Mouse (Mus musculus): ENCODE results near the gene Adam10. TPM values are rescaled to one million over a fixed set of nuclear protein-coding genes. Genes with fewer than 3 reads are reported as not detected.
A peak's percentile ranks its signal among the peaks of the same experiment; 100 is the strongest.

Gene Adam10
- total and polyA plus RNA-seq, 3 experiments = 9.5 to 39.2 (median 37.0) TPM

DNA sequence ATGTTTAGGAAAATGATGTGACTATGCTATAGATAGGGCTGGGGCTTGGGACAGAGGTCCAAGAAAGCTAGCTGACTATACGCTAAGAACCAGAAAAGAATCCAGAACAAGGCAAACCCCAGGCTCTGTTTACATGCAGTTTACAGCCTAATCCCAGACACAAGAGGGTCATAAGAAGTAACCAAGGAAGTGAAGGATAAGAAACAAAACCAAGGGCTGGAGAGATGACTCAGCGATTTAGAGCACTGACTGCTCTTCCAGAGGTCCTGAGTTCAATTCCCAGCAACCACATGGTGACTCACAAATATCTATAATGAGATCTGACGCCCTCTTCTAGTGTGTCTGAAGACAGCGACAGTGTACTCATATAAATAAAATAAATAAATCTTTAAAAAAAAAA is 3.7 kb upstream of the Adam10 start:
- intact Hi-C loops (cut with DNase I) = loop anchor here (5.0 kb wide), 1 partner anchor 57 kb away; no protein-coding TSS in a partner anchor
- no peak for DNase-seq
- H3K79me2 ChIP-seq (replicated peaks; ENCODE audit: control insufficient read depth, insufficient read depth, low read length) = no peaks in the 10 kb centered on the region
- no peak overlapping the region for H3K9ac ChIP-seq (ENCODE audit: low read depth, low read length)
- H3K4me3 ChIP-seq = no peak overlapping the region
- no peaks in the 10 kb centered on the region for H3K27me3 ChIP-seq (ENCODE audit: control insufficient read depth, insufficient read depth, low read length)
- no peaks in the 10 kb centered on the region; the same call in 1 of the 2 replicates for H3K4me1 ChIP-seq (ENCODE audit: control insufficient read depth, insufficient read depth, low read length)
- WGBS = 76% methylated on average over 4 of the region's 4 CpGs
- no peaks in the 10 kb centered on the region for H3K36me3 ChIP-seq (ENCODE audit: control insufficient read depth, insufficient read depth, low read length)
- TF ChIP-seq CTCF (IDR thresholded peaks at IDR 0.05) (no peak), EP300 (IDR thresholded peaks at IDR 0.05; ENCODE audit: insufficient read depth, low read depth, low read length) (no peak), POLR2A (IDR thresholded peaks at IDR 0.05; ENCODE audit: insufficient read depth, low read depth, low read length) (no peak)
- no peak overlapping the region for H3K27ac ChIP-seq

DNA sequence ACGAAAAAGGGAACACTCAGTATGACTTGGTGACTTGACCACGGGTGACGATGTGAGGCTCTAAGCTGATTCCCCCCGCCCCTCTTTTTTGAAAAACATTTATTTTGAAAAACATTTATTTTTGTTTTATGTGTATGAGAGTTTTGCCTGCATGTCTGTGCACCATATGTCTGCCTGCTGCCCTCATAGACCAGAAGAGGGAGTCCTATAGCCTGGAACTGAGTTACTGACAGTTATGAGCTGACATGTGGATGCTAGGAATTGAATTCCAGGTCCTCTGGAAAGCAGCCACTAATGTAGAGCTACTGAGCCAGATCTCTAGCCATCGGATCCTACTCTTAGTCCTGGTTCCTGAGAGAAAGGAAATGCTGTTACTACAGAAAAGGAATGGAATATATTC is 2.8 kb upstream of the Adam10 start:
- WGBS = 88% methylated on average over 5 of the region's 5 CpGs
- no peak overlapping the region for H3K27ac ChIP-seq
- no peak for DNase-seq
- H3K9ac ChIP-seq (ENCODE audit: low read depth, low read length) = no peak overlapping the region
- no peaks in the 10 kb centered on the region; the same call in 1 of the 2 replicates for H3K4me1 ChIP-seq (ENCODE audit: control insufficient read depth, insufficient read depth, low read length)
- H3K27me3 ChIP-seq (ENCODE audit: control insufficient read depth, insufficient read depth, low read length) = no peaks in the 10 kb centered on the region
- intact Hi-C loops (cut with DNase I) = loop anchor here (5.0 kb wide), 1 partner anchor 56 kb away; no protein-coding TSS in a partner anchor
- H3K79me2 ChIP-seq (replicated peaks; ENCODE audit: control insufficient read depth, insufficient read depth, low read length) = no peaks in the 10 kb centered on the region
- no peaks in the 10 kb centered on the region for H3K36me3 ChIP-seq (ENCODE audit: control insufficient read depth, insufficient read depth, low read length)
- H3K4me3 ChIP-seq = no peak overlapping the region
- TF ChIP-seq EP300 (IDR thresholded peaks at IDR 0.05; ENCODE audit: insufficient read depth, low read depth, low read length) (no peak), CTCF (IDR thresholded peaks at IDR 0.05) (no peak), POLR2A (IDR thresholded peaks at IDR 0.05; ENCODE audit: insufficient read depth, low read depth, low read length) (no peak)

DNA sequence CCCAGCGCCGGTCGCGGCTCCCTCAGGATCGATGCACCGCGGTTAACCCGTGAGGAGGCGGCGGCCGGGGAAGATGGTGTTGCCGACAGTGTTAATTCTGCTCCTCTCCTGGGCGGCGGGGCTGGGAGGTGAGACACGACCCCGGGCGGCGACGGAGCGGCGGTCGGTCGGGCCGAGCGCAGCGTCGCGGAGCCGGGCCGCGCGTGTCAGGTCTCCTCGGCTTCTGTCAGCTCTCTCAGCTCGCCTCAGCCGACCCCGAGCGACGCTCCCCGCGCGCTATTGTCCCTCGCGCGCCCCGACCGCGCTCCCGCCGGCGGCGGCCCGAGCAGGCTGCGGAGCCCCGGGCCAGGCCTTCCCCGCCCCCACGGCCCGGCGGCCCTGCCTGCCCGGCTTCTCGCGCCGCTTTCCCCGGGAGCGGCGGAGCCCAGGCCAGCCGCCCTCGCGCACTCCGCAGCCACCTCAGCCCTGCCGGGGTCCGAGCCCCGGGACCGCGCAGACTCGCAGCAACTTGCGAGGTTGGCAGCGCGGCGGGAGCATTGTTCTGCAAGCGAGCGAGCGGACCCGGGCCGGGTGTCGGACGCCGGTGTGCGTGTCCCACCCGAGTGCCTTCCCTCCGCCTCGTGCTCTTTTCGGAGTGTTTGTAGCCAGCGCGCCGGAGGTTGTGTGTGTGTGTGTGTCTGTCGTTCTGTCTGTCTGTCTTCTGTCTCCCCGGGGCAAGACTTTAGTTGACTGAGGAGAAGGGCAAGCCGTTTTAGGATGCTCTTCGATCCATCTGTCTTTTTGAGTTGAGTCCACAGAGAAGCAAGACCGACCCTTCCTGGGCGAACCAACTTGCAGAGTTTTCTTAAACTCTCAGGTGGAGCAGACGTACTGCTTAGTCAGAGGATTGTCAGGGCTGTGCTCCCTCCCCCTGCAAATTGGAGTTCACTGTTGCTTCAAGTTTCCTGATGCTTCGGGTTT is 615 bp downstream of the Adam10 start:
- intact Hi-C loops (cut with DNase I) = loop anchor here (5.0 kb wide), 1 partner anchor 53 kb away; no protein-coding TSS in a partner anchor
- Histone ChIP-seq H3K9ac (ENCODE audit: low read depth, low read length) (peak overlapping the region; percentile 95), H3K27ac (peak overlapping the region; percentile 88), H3K4me1 (ENCODE audit: control insufficient read depth, insufficient read depth, low read length) (peaks cover 8% of the 10 kb centered on the region), H3K27me3 (ENCODE audit: control insufficient read depth, insufficient read depth, low read length) (no peaks in the 10 kb centered on the region), H3K4me3 (peak overlapping the region; percentile 82), H3K79me2 (replicated peaks; ENCODE audit: control insufficient read depth, insufficient read depth, low read length) (peaks cover 4% of the 10 kb centered on the region; the same call in 1 of the 2 replicates), H3K36me3 (ENCODE audit: control insufficient read depth, insufficient read depth, low read length) (peaks cover 12% of the 10 kb centered on the region)
- DNase-seq = peak; percentile 78 to 80
- under 1% methylated on average over 78 of the region's 103 CpGs for WGBS
- TF ChIP-seq CTCF (IDR thresholded peaks at IDR 0.05) = no peak
- no peak for TF ChIP-seq POLR2A (IDR thresholded peaks at IDR 0.05; ENCODE audit: insufficient read depth, low read depth, low read length)
- no peak for TF ChIP-seq EP300 (IDR thresholded peaks at IDR 0.05; ENCODE audit: insufficient read depth, low read depth, low read length)

DNA sequence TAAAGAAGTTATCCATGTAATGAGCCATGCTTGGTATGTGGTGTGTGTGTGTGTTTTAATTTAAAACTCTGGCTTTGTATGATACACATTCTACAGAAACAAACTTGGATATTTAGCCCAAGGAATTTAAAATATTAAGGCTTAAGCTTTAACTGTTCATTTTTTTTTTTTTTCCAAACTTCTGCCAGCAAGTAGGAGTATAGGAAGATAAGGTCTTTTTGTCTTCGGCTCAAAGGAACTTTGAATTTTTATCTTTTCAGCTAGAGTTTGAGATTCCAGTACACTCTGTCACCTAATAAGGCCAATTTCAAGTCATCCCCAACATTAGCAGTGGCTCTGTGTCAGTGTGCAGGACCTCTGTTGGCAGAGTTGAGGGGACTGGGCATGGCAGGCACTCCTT is 3.4 kb downstream of the Adam10 start:
- Histone ChIP-seq H3K27me3 (ENCODE audit: control insufficient read depth, insufficient read depth, low read length) (no peaks in the 10 kb centered on the region), H3K9ac (ENCODE audit: low read depth, low read length) (no peak overlapping the region), H3K79me2 (replicated peaks; ENCODE audit: control insufficient read depth, insufficient read depth, low read length) (peaks cover 5% of the 10 kb centered on the region; the same call in 1 of the 2 replicates), H3K27ac (no peak overlapping the region), H3K36me3 (ENCODE audit: control insufficient read depth, insufficient read depth, low read length) (peaks cover 20% of the 10 kb centered on the region), H3K4me3 (no peak overlapping the region), H3K4me1 (ENCODE audit: control insufficient read depth, insufficient read depth, low read length) (peaks cover 10% of the 10 kb centered on the region)
- DNase-seq = no peak
- 23% methylated on average over 1 of the region's 1 CpGs for WGBS
- TF ChIP-seq EP300 (IDR thresholded peaks at IDR 0.05; ENCODE audit: insufficient read depth, low read depth, low read length) = no peak
- TF ChIP-seq POLR2A (IDR thresholded peaks at IDR 0.05; ENCODE audit: insufficient read depth, low read depth, low read length) = no peak
- no peak for TF ChIP-seq CTCF (IDR thresholded peaks at IDR 0.05)
- intact Hi-C loops (cut with DNase I) = no loop called here

DNA sequence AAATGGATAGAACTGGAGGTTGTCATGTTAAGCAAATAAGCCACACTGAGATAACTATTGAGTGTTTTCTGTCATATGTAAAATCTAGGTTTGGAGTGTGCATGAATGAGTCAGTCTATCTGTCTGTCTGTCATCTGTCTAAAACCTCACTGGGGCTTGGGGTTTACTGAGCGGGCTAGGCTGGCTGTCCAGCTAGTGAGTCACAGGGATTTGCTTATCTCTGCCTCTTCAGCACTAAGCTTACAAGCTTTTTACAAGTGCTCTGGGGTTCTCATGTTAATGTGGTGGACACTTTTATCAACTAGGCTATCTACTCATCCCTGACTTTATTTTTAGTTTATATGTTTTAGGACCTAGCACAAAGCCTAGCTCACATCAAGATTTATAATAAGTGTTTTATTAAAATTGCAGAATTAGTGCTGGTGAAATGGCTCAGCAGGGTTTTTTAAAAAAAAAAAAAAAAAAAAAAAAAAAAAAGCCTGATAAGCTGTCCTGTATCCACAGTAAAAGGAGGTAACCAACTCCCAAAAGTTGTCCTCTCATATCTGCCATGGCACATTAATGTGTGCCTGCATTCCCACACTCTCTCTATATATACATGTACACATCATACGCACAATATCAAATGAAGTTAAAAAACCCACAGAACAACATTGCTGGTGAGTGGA is 9.6 kb downstream of the Adam10 start:
- TF ChIP-seq POLR2A (IDR thresholded peaks at IDR 0.05; ENCODE audit: insufficient read depth, low read depth, low read length) (no peak), CTCF (IDR thresholded peaks at IDR 0.05) (no peak), EP300 (IDR thresholded peaks at IDR 0.05; ENCODE audit: insufficient read depth, low read depth, low read length) (no peak)
- H3K4me1 ChIP-seq (ENCODE audit: control insufficient read depth, insufficient read depth, low read length) = peaks cover 10% of the 10 kb centered on the region
- no peak overlapping the region for H3K4me3 ChIP-seq
- no peak for DNase-seq
- H3K36me3 ChIP-seq (ENCODE audit: control insufficient read depth, insufficient read depth, low read length) = peaks cover 24% of the 10 kb centered on the region
- intact Hi-C loops (cut with DNase I) = loop anchor here (5.0 kb wide), 1 partner anchor 189 kb away; no protein-coding TSS in a partner anchor
- WGBS = 59% methylated on average over 2 of the region's 2 CpGs
- H3K27me3 ChIP-seq (ENCODE audit: control insufficient read depth, insufficient read depth, low read length) = no peaks in the 10 kb centered on the region
- H3K9ac ChIP-seq (ENCODE audit: low read depth, low read length) = no peak overlapping the region
- no peak overlapping the region for H3K27ac ChIP-seq
- peaks cover 5% of the 10 kb centered on the region for H3K79me2 ChIP-seq (replicated peaks; ENCODE audit: control insufficient read depth, insufficient read depth, low read length)

Measured in heart, adult 2 months (tissue).